Mouse (Mus musculus) neural tube, embryonic 14.5 days (tissue): ENCODE measurements around the gene Sorl1. TPM values are rescaled to one million over a fixed set of nuclear protein-coding genes. Genes with fewer than 3 reads are reported as not detected.

Source experiments
- ATAC-seq: fragments of 200-750 bp; cut with Nextera tagmentation; 2 replicates; pipeline ENCODE4 v1.8.0; 2017; ENCODE audit warnings: low read depth, mild to moderate bottlenecking, moderate TSS enrichment, moderate library complexity
- H3K27ac ChIP-seq: fragments of 300-500 bp; sonication (generic); 2 replicates; pipeline ENCODE4 v1.5.1; 2014; ENCODE audit warnings: low read depth, mild to moderate bottlenecking, control low read depth, low read length, moderate library complexity, mixed read lengths
- H3K27me3 ChIP-seq: fragments of 300-500 bp; sonication (generic); 2 replicates; pipeline ENCODE4 v1.6.1; 2014; ENCODE audit warnings: low read length; ENCODE audit not compliant: control insufficient read depth, insufficient read depth
- H3K36me3 ChIP-seq: fragments of 300-500 bp; sonication (generic); 2 replicates; pipeline ENCODE4 v1.6.1; 2014; ENCODE audit warnings: low read length, mixed read lengths; ENCODE audit not compliant: control insufficient read depth, insufficient read depth
- H3K4me1 ChIP-seq: fragments of 300-500 bp; sonication (generic); 2 replicates; pipeline ENCODE4 v1.6.1; 2014; ENCODE audit warnings: low read length; ENCODE audit not compliant: control insufficient read depth, insufficient read depth
- H3K4me2 ChIP-seq: fragments of 300-500 bp; sonication (generic); 2 replicates; pipeline ENCODE4 v1.6.1; 2014; ENCODE audit warnings: mild to moderate bottlenecking, low read depth, low read length, control low read depth
- H3K4me3 ChIP-seq: fragments of 300-500 bp; sonication (generic); 2 replicates; pipeline ENCODE4 v1.5.1; 2014; ENCODE audit warnings: low read depth, low read length, control low read depth, mixed read lengths
- H3K9ac ChIP-seq: fragments of 300-500 bp; sonication (generic); replicated peaks from 2 replicates; pipeline ENCODE4 v1.6.1; 2014; ENCODE audit warnings: low read depth, mild to moderate bottlenecking, control low read depth, low read length, mixed read lengths
- H3K9me3 ChIP-seq: fragments of 300-500 bp; sonication (generic); 2 replicates; pipeline ENCODE4 v1.6.1; 2016; ENCODE audit warnings: low read length; ENCODE audit not compliant: control insufficient read depth
- WGBS: fragments of 180-500 bp; shearing (Covaris S2); extraction: QIAGEN DNeasy Blood & Tissue Kit; methylation state at CpG from one replicate; pipeline ENCODE4 v1.1.7; 2014; 5-methylcytosine and 5-hydroxymethylcytosine counted together
- polyA plus RNA-seq: library from polyadenylated mRNA; unstranded; fragments of >200 nt; fragmentation: Nextera tagmentation; extraction: Ambion mirVana; gene quantifications from 2 replicates; pipeline ENCODE4 v1.2.1, GENCODE M21; 2014

Sorl1 gene
- polyA plus RNA-seq, 1 experiment from 2014 or later: 20.4 TPM

DNA sequence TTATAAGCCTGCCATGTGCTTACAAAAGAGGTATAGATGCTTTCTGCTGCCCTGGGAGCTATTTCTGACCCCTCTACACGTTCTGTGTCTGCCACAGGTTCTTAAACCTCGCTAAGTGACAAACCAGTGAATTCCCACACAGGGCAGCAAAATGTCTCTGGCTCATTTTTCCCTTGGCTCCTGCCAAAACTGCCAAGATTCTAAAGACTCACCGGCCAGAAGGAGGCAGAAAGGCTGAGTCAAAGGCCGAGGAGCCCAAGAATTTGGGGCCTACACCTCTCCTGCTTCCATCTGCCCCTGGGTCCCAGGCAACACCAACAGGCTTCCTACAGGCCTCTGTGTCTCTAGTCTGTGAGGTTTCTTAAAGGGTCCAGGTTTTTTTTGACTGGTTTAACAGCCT lies 198.4 kb downstream of the Sorl1 start:
- Histone ChIP-seq H3K9me3 (no peaks in the 10 kb centered on the region), H3K4me1 (no peaks in the 10 kb centered on the region), H3K27ac (no peak overlapping the region), H3K36me3 (no peaks in the 10 kb centered on the region), H3K4me2 (no peak overlapping the region), H3K9ac (no peak overlapping the region), H3K27me3 (no peaks in the 10 kb centered on the region), H3K4me3 (no peak overlapping the region)
- WGBS: 64% methylated on average over 4 of the region's 4 CpGs
- ATAC-seq: no peak

DNA sequence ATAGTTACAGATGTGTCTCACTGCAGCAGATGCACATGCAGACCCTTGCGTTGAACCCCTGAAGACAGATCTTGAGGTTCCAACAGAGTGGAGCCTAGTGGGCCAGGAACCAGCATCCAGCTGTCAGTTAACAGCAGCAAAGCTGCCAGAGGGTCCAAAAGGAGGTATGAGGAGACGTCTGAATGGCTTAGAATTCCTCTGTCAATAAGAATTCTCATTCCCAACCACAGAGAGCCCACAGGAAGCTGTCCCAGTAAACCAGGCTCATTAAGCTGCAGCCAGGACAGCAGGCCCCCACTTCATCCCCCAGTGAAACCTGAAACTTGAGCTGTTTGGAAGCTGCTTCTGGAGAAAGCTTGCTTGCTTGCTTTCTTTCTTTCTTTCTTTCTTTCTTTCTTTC lies 200.0 kb downstream of the Sorl1 start:
- Histone ChIP-seq H3K36me3 (no peaks in the 10 kb centered on the region), H3K4me3 (no peak overlapping the region), H3K9me3 (no peaks in the 10 kb centered on the region), H3K4me1 (peaks cover under 1% of the 10 kb centered on the region; the same call in 1 of the 2 replicates), H3K27ac (no peak overlapping the region), H3K27me3 (no peaks in the 10 kb centered on the region), H3K4me2 (no peak overlapping the region), H3K9ac (no peak overlapping the region)
- ATAC-seq: no peak
- WGBS: 37% methylated on average over 2 of the region's 2 CpGs

DNA sequence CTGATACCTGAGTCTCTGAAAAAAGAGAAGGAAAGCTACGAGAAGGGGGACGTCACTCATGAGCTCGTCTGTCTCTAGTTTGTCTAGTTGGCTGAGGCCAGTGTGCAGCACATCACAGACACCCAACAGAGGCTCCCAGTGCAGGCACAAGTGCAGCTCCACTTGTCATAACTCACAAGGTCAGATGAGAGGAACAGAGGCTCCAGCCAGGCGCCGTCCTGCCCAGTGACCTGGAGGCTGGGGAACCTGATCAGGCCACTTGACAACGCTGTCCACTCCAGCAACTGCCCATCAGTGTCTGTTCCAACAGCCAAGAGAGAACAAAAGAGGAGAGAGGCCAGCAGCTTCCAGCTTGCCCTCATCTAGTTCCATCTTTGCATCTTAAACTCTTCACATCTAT lies 201.7 kb downstream of the Sorl1 start:
- ATAC-seq: no peak
- Histone ChIP-seq H3K36me3 (no peaks in the 10 kb centered on the region), H3K27ac (no peak overlapping the region), H3K27me3 (no peaks in the 10 kb centered on the region), H3K4me2 (no peak overlapping the region), H3K9ac (no peak overlapping the region), H3K4me1 (peaks cover 5% of the 10 kb centered on the region; the same call in 1 of the 2 replicates), H3K4me3 (no peak overlapping the region), H3K9me3 (no peaks in the 10 kb centered on the region)
- 85% methylated on average over 6 of the region's 6 CpGs for WGBS

DNA sequence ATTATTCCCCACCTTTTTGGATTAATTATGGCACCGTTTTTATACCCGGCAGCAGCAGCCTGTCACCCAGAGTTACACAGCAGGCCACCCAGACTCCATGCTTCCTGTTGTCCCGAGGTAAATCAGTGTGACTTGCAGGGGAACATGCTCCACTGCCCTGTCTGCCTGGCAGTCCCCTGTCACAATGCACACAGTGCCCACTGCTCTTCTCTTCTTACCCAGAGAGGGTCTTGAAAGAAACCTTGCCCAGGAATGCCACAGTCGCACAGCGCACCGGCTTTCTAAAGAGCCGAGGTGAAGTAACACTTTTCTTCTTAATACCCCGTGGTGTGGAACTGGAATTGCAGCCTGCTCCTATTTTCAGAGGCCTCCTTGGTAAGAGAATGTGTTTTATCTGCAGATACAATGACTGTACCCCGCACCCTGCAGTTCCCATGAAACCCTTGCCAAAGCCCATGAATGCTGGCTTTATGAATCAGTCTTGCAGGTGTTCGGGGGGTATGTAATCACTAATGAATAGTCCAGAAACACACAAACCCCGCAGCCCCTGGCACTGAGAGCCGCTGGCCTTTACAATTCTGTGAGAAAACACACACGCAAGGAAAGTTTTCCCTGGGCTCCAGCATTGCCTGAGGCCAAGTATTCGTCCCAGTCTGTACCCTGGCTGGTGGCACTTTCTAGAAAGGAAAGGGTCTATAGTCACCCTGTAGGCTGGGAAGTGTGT lies 205.3 kb downstream of the Sorl1 start:
- Histone ChIP-seq H3K36me3 (no peaks in the 10 kb centered on the region), H3K27me3 (no peaks in the 10 kb centered on the region), H3K4me3 (no peak overlapping the region), H3K4me1 (peaks cover 5% of the 10 kb centered on the region; the same call in 1 of the 2 replicates), H3K9ac (no peak overlapping the region), H3K27ac (peak overlapping the region; percentile 68; the same call in 1 of the 2 replicates), H3K9me3 (no peaks in the 10 kb centered on the region), H3K4me2 (no peak overlapping the region)
- WGBS: 25% methylated on average over 14 of the region's 14 CpGs
- peak; percentile 75 for ATAC-seq

DNA sequence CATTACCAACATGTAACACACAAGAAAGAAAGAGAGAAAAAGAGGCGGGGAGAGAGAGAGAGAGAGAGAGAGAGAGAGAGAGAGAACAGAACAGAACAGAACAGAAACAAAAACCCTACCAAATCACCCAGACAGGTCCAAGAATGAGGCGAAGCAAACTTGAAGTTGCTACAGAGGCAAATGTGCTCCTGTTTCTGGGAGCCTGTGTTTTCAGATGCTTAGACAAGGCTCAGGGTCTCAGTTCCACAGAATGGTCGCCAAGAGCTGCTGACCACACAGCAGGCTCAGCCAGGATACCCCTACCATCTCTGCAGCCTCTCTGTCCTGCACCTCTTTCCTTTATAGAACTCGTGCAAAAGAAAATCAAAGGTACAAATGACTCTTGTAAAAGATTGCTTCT lies 205.9 kb downstream of the Sorl1 start:
- peak overlapping the region; percentile 68; the same call in 1 of the 2 replicates for H3K27ac ChIP-seq
- H3K9ac ChIP-seq: no peak overlapping the region
- H3K36me3 ChIP-seq: no peaks in the 10 kb centered on the region
- peaks cover 5% of the 10 kb centered on the region; the same call in 1 of the 2 replicates for H3K4me1 ChIP-seq
- no peak overlapping the region for H3K4me2 ChIP-seq
- ATAC-seq: no peak
- H3K4me3 ChIP-seq: no peak overlapping the region
- 47% methylated on average over 4 of the region's 4 CpGs for WGBS
- H3K9me3 ChIP-seq: no peaks in the 10 kb centered on the region
- no peaks in the 10 kb centered on the region for H3K27me3 ChIP-seq

DNA sequence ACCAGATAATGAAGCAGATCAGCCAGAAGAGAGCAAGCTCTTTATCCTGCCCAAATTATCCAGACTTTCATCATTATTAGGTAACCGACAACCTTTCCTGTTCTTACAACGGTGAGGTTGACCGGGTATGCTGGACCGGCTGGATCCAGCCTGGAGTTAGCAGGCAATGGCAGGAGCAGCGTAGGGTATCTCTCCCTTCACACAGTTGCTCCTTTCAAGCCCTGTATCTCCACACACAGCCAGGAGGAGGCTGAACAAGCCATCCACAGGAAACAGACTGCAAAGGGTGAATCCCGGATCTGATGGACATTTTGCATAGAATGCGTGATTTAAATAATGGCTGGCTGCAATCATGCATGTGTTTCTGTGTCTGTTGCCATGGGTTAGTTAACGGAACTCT lies 208.5 kb downstream of the Sorl1 start:
- H3K27me3 ChIP-seq: no peaks in the 10 kb centered on the region
- no peak overlapping the region for H3K27ac ChIP-seq
- 69% methylated on average over 8 of the region's 8 CpGs for WGBS
- no peak overlapping the region for H3K4me2 ChIP-seq
- H3K9me3 ChIP-seq: no peaks in the 10 kb centered on the region
- ATAC-seq: no peak
- no peaks in the 10 kb centered on the region for H3K36me3 ChIP-seq
- H3K9ac ChIP-seq: no peak overlapping the region
- peaks cover 5% of the 10 kb centered on the region; the same call in 1 of the 2 replicates for H3K4me1 ChIP-seq
- H3K4me3 ChIP-seq: no peak overlapping the region

Other genes with a start within 250 kb of the Sorl1 start
- 88.1 and 88.9 TPM in 2 replicates for gene Sc5d, start 140.0 kb upstream of the Sorl1 start, polyA plus RNA-seq